Mouse (Mus musculus): ENCODE data around the gene Prr7. TPM values are rescaled to one million over a fixed set of nuclear protein-coding genes. Genes with fewer than 3 reads are reported as not detected.

The Prr7 gene
- polyA plus RNA-seq, 1 experiment from 2014 or later = 6.7 TPM

- Histone ChIP-seq H3K27ac (ENCODE audit: low read depth, low read length) (no peak overlapping the region), H3K4me3 (ENCODE audit: low read depth, low read length) (no peak overlapping the region), H3K9ac (ENCODE audit: low read length) (no peak overlapping the region), H3K27me3 (replicated peaks; ENCODE audit: control insufficient read depth, insufficient read depth, low read length) (no peaks in the 10 kb centered on the region), H3K36me3 (ENCODE audit: control insufficient read depth, insufficient read depth, low read length) (peaks cover 86% of the 10 kb centered on the region), H3K4me2 (ENCODE audit: low read length) (no peak overlapping the region), H3K9me3 (replicated peaks; ENCODE audit: control insufficient read depth, low read length) (no peaks in the 10 kb centered on the region), H3K4me1 (ENCODE audit: control insufficient read depth, insufficient read depth, low read length) (no peaks in the 10 kb centered on the region)
- DNase-seq (ENCODE audit: low spot score) (no peak), ATAC-seq (no peak)
- 78% methylated on average over 5 of the region's 5 CpGs for WGBS
These were observed 40.3 kb downstream of the Prr7 start for GRCm38 (mm10) chr13:55504390-55504789.

- no peaks in the 10 kb centered on the region for H3K9me3 ChIP-seq (replicated peaks; ENCODE audit: control insufficient read depth, low read length)
- H3K4me3 ChIP-seq (ENCODE audit: low read depth, low read length) = no peak overlapping the region
- peaks cover 80% of the 10 kb centered on the region for H3K36me3 ChIP-seq (ENCODE audit: control insufficient read depth, insufficient read depth, low read length)
- H3K27me3 ChIP-seq (replicated peaks; ENCODE audit: control insufficient read depth, insufficient read depth, low read length) = no peaks in the 10 kb centered on the region
- no peak for DNase-seq (ENCODE audit: low spot score)
- H3K27ac ChIP-seq (ENCODE audit: low read depth, low read length) = no peak overlapping the region
- 92% methylated on average over 9 of the region's 9 CpGs for WGBS
- H3K9ac ChIP-seq (ENCODE audit: low read length) = no peak overlapping the region
- no peak for ATAC-seq
- H3K4me1 ChIP-seq (ENCODE audit: control insufficient read depth, insufficient read depth, low read length) = peaks cover 7% of the 10 kb centered on the region
- H3K4me2 ChIP-seq (ENCODE audit: low read length) = no peak overlapping the region
These were observed 41.7 kb downstream of the Prr7 start for GRCm38 (mm10) chr13:55505810-55506209.

DNA sequence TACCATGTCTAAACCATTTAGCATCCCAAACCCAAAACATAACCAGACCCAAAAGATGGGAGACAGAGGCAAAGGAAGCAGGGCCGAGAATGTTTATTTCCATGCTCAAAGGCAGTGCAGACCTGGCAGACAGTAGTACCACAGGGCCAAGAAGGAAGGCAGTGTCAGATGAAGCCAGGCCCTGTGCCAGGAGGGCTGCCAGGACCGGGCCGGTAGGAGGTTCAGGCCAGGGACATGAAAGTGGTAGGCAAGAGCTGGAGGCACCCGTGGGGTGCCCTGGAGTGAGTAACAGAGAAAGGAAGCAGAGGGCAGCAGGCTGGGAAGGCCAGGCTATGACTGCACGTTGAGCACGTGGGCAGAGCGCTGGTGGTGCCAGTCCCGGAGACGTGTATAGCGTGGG lies 42.6 kb downstream of the Prr7 start:
- H3K4me3 ChIP-seq (ENCODE audit: low read depth, low read length) = no peak overlapping the region
- H3K4me1 ChIP-seq (ENCODE audit: control insufficient read depth, insufficient read depth, low read length) = peaks cover 16% of the 10 kb centered on the region
- WGBS = 88% methylated on average over 10 of the region's 10 CpGs
- no peaks in the 10 kb centered on the region for H3K9me3 ChIP-seq (replicated peaks; ENCODE audit: control insufficient read depth, low read length)
- H3K9ac ChIP-seq (ENCODE audit: low read length) = no peak overlapping the region
- no peaks in the 10 kb centered on the region for H3K27me3 ChIP-seq (replicated peaks; ENCODE audit: control insufficient read depth, insufficient read depth, low read length)
- H3K4me2 ChIP-seq (ENCODE audit: low read length) = no peak overlapping the region
- ATAC-seq (no peak), DNase-seq (ENCODE audit: low spot score) (no peak)
- H3K27ac ChIP-seq (ENCODE audit: low read depth, low read length) = no peak overlapping the region
- peaks cover 74% of the 10 kb centered on the region for H3K36me3 ChIP-seq (ENCODE audit: control insufficient read depth, insufficient read depth, low read length)

DNA sequence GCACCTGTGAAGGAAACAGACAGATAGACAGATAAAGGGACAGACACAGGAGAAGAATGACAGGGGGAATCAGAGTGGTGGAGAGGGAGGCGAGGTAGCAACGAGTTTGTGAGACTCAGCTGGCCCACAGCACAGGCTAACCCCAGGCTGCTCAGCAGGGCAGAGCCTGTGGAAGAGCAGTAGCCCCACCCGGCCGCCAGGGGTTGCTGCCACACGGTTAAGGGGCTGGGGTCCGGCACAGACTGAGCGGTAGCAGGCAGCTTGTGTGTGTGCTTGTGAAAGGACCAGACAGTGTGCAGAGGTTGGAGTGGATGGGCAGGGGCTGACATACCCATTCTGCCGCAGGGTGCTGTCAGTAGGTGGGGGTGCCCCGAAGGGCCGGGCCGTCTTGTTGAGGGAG lies 43.8 kb downstream of the Prr7 start:
- Histone ChIP-seq H3K4me2 (ENCODE audit: low read length) (no peak overlapping the region), H3K27me3 (replicated peaks; ENCODE audit: control insufficient read depth, insufficient read depth, low read length) (no peaks in the 10 kb centered on the region), H3K27ac (ENCODE audit: low read depth, low read length) (no peak overlapping the region), H3K9me3 (replicated peaks; ENCODE audit: control insufficient read depth, low read length) (no peaks in the 10 kb centered on the region), H3K4me1 (ENCODE audit: control insufficient read depth, insufficient read depth, low read length) (peaks cover 25% of the 10 kb centered on the region), H3K36me3 (ENCODE audit: control insufficient read depth, insufficient read depth, low read length) (peaks cover 66% of the 10 kb centered on the region), H3K4me3 (ENCODE audit: low read depth, low read length) (no peak overlapping the region), H3K9ac (ENCODE audit: low read length) (no peak overlapping the region)
- DNase-seq (ENCODE audit: low spot score) (no peak), ATAC-seq (no peak)
- WGBS = 54% methylated on average over 11 of the region's 11 CpGs

DNA sequence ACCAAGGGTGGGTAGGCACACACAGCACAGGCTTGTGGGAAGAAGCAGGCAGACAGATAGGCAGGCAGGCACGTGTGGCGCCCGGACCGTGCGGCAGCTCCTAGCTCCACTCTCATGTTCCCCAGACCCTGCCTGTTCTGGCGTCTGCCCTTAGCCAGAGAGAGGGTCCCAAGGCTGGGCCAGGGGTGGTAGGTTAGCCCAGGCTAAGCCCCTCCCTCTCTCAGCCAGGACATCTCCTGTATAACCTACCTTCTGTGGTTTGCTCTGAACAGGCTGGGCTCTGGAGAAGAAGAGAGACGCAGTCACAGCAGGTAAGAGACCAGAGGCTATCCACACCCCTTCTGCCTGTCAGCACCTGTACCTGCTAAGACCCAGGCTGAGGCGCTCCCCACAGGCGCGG lies 44.5 kb downstream of the Prr7 start:
- no peak overlapping the region for H3K4me3 ChIP-seq (ENCODE audit: low read depth, low read length)
- H3K9me3 ChIP-seq (replicated peaks; ENCODE audit: control insufficient read depth, low read length) = no peaks in the 10 kb centered on the region
- ATAC-seq (no peak), DNase-seq (ENCODE audit: low spot score) (no peak)
- no peak overlapping the region for H3K27ac ChIP-seq (ENCODE audit: low read depth, low read length)
- peaks cover 25% of the 10 kb centered on the region for H3K4me1 ChIP-seq (ENCODE audit: control insufficient read depth, insufficient read depth, low read length)
- H3K9ac ChIP-seq (ENCODE audit: low read length) = no peak overlapping the region
- no peak overlapping the region for H3K4me2 ChIP-seq (ENCODE audit: low read length)
- 92% methylated on average over 10 of the region's 10 CpGs for WGBS
- H3K36me3 ChIP-seq (ENCODE audit: control insufficient read depth, insufficient read depth, low read length) = peaks cover 59% of the 10 kb centered on the region
- H3K27me3 ChIP-seq (replicated peaks; ENCODE audit: control insufficient read depth, insufficient read depth, low read length) = no peaks in the 10 kb centered on the region

DNA sequence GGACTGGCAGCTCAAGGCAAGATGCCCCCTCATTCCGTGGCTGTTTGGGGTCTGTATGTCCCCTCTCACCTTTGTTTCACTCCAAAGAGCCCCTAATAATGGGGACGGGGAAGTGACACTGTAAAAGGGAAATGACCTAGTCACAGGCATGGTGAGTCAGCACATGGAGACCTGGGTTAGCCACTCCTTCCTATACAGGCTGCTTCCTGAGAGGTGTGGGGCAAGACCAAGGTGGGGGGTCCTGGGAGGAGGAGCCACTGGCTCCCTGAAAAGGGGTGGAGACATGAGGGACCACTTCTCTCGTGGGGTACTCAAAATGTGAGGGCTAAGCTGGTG lies 46.2 kb downstream of the Prr7 start:
- peak overlapping the region; percentile 17; the same call in 1 of the 2 replicates for H3K9ac ChIP-seq (ENCODE audit: low read length)
- DNase-seq (ENCODE audit: low spot score) (no peak), ATAC-seq (no peak)
- peaks cover 25% of the 10 kb centered on the region for H3K4me1 ChIP-seq (ENCODE audit: control insufficient read depth, insufficient read depth, low read length)
- H3K9me3 ChIP-seq (replicated peaks; ENCODE audit: control insufficient read depth, low read length) = no peaks in the 10 kb centered on the region
- peaks cover 42% of the 10 kb centered on the region for H3K36me3 ChIP-seq (ENCODE audit: control insufficient read depth, insufficient read depth, low read length)
- H3K27me3 ChIP-seq (replicated peaks; ENCODE audit: control insufficient read depth, insufficient read depth, low read length) = no peaks in the 10 kb centered on the region
- peak overlapping the region; percentile 96; the same call in 1 of the 2 replicates for H3K4me2 ChIP-seq (ENCODE audit: low read length)
- H3K27ac ChIP-seq (ENCODE audit: low read depth, low read length) = peak overlapping the region; percentile 86; the same call in 1 of the 2 replicates
- no peak overlapping the region for H3K4me3 ChIP-seq (ENCODE audit: low read depth, low read length)
- WGBS = 11% methylated on average over 3 of the region's 3 CpGs

DNA sequence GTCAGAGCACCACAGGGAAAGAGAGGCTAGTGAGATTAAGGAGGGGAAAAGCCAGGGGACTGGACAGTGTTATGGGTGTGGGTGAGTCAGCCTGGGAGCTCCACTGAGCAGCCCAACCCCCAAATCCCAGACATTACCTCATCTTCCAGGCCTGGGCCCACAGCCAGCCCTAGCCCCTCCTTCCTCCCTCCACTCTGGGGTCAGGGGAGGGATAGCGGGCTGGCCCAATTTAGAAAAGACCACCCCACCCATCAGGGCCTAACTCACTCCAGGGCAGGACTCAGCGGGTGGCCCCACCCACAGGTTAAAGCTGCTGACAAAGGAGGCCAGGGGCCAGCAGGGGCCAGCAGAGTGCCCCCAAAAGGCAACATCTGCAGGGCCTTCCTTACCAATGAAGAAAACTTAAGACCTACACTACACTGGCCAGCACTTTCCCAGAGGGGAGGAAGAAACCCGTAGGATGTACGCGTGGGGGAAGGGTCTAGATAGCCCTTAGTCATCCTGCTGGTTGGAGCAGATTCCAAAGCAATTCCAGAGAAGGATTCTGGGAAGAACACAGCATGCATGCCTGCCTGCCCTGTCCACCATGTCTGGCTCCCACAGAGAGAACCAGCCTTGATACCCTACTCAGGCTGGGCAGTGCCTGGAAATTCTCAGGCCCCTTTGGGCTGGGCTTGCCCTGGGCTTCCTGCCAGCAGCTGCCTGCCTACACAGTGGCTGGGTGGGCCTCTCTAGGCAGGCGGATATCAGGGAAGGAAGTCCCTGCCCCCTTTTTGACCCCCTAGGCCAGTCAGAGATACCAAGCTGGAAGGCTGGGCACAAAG lies 46.8 kb downstream of the Prr7 start:
- H3K4me1 ChIP-seq (ENCODE audit: control insufficient read depth, insufficient read depth, low read length) = peaks cover 25% of the 10 kb centered on the region
- no peaks in the 10 kb centered on the region for H3K9me3 ChIP-seq (replicated peaks; ENCODE audit: control insufficient read depth, low read length)
- peak overlapping the region; percentile 84 for H3K9ac ChIP-seq (ENCODE audit: low read length)
- peak overlapping the region; percentile 96 for H3K4me2 ChIP-seq (ENCODE audit: low read length)
- DNase-seq (ENCODE audit: low spot score) = peak; percentile 79
- ATAC-seq = peak; percentile 63
- no peaks in the 10 kb centered on the region for H3K27me3 ChIP-seq (replicated peaks; ENCODE audit: control insufficient read depth, insufficient read depth, low read length)
- 4% methylated on average over 6 of the region's 6 CpGs for WGBS
- no peak overlapping the region for H3K4me3 ChIP-seq (ENCODE audit: low read depth, low read length)
- peak overlapping the region; percentile 86 for H3K27ac ChIP-seq (ENCODE audit: low read depth, low read length)
- H3K36me3 ChIP-seq (ENCODE audit: control insufficient read depth, insufficient read depth, low read length) = peaks cover 36% of the 10 kb centered on the region

DNA sequence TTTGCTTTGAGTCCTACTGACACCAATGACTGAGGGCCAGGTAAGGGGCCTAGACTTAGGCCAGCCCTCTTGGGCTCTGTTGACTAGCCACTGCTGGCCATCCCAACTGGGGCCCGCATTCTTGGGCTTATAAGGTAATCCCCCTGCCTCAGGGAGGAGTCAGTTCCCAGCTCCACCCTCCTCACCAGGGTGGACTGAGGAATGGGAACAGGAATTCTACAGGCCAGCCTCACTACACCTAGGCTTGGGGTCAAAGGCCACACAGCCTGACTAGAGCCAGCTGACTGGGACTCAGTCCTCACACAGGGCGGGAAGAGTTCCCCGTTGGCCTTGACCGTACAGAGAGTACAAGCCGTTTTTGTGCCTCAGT lies 47.4 kb downstream of the Prr7 start:
- 33% methylated on average over 5 of the region's 5 CpGs for WGBS
- Histone ChIP-seq H3K4me1 (ENCODE audit: control insufficient read depth, insufficient read depth, low read length) (peaks cover 25% of the 10 kb centered on the region), H3K9me3 (replicated peaks; ENCODE audit: control insufficient read depth, low read length) (no peaks in the 10 kb centered on the region), H3K4me3 (ENCODE audit: low read depth, low read length) (peak overlapping the region; percentile 1; the same call in 1 of the 2 replicates), H3K27ac (ENCODE audit: low read depth, low read length) (peak overlapping the region; percentile 86), H3K9ac (ENCODE audit: low read length) (peak overlapping the region; percentile 84), H3K27me3 (replicated peaks; ENCODE audit: control insufficient read depth, insufficient read depth, low read length) (no peaks in the 10 kb centered on the region), H3K36me3 (ENCODE audit: control insufficient read depth, insufficient read depth, low read length) (peaks cover 30% of the 10 kb centered on the region), H3K4me2 (ENCODE audit: low read length) (peak overlapping the region; percentile 96)
- no peak for ATAC-seq
- no peak for DNase-seq (ENCODE audit: low spot score)

DNA sequence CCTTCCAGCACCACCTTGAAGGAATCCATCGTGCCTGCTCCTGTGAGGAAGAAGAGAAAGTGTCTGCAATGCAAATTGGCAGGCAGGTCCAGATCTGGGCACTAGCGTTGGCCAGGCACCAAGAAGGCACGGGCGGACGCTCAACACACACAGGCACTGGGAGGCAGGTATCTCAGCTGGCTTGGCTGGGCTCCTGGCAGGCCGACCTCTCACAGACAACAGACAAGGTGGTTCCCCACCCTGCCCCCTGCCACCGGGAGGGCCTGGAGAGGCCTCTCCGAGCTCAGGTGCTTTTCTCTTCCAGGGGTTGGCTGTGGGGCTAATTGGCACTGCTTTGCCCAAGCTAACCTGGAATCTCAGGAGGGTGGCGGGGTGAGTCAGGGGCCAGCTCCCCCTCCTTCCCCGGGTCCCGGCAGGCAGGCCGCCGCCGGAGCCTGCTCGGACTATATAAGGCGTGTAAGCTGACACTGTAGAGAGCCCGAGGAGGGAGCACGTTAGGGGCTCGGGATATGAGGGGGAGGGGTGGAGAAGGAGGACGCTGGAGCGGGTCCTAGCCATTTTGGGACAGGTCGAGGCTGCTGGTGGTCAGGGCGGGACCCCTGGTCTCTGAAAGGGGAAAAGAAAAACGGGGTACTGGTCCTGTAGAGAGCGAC lies 48.4 kb downstream of the Prr7 start:
- 1% methylated on average over 25 of the region's 25 CpGs for WGBS
- Histone ChIP-seq H3K9ac (ENCODE audit: low read length) (peak overlapping the region; percentile 84), H3K9me3 (replicated peaks; ENCODE audit: control insufficient read depth, low read length) (no peaks in the 10 kb centered on the region), H3K4me1 (ENCODE audit: control insufficient read depth, insufficient read depth, low read length) (peaks cover 25% of the 10 kb centered on the region), H3K4me3 (ENCODE audit: low read depth, low read length) (peak overlapping the region; percentile 75), H3K27me3 (replicated peaks; ENCODE audit: control insufficient read depth, insufficient read depth, low read length) (no peaks in the 10 kb centered on the region), H3K27ac (ENCODE audit: low read depth, low read length) (peak overlapping the region; percentile 86; the same call in 1 of the 2 replicates), H3K36me3 (ENCODE audit: control insufficient read depth, insufficient read depth, low read length) (peaks cover 21% of the 10 kb centered on the region), H3K4me2 (ENCODE audit: low read length) (peak overlapping the region; percentile 96)
- ATAC-seq (peak; percentile 36), DNase-seq (ENCODE audit: low spot score) (peak; percentile 37)

Data from forebrain, embryonic 14.5 days (tissue).